Comparison of ENCODE assay signal across 8 mouse cellular contexts in genomic region chr6:137455537-137456041, GRCm38 (mm10).
DNase-seq lines count a peak whose midpoint lies in the region; ATAC-seq lines count a peak whose summit lies in the region.

No protein-coding gene starts in this region.

- peak overlapping the region; percentile 33; the same call in 1 of the 2 replicates for H3K4me2 ChIP-seq in intestine, embryonic 15.5 days (replicated peaks)
- no peak overlapping the region for H3K4me2 ChIP-seq in midbrain, embryonic 12.5 days (replicated peaks)
- H3K4me2 ChIP-seq in stomach, embryonic 15.5 days, result no peak overlapping the region

- no peak overlapping the region for H3K4me3 ChIP-seq in intestine, embryonic 15.5 days (replicated peaks)
- no peak overlapping the region for H3K4me3 ChIP-seq in limb, embryonic 10.5 days
- H3K4me3 ChIP-seq in midbrain, embryonic 12.5 days, result no peak overlapping the region
- no peak overlapping the region for H3K4me3 ChIP-seq in stomach, embryonic 15.5 days (replicated peaks)

- 0 out of 2 replicates have a peak, but pooled peaks cover 4% of the 10 kb centered on the region for H3K4me1 ChIP-seq in intestine, embryonic 15.5 days (replicated peaks)
- no peaks in the 10 kb centered on the region; the same call in 1 of the 2 replicates for H3K4me1 ChIP-seq in limb, embryonic 10.5 days
- H3K4me1 ChIP-seq in midbrain, embryonic 12.5 days, result 0 out of 2 replicates have a peak, but pooled peaks cover 2% of the 10 kb centered on the region
- H3K4me1 ChIP-seq in stomach, embryonic 15.5 days, result peaks cover 4% of the 10 kb centered on the region; the same call in 1 of the 2 replicates

- WGBS in intestine, embryonic 15.5 days, result 14% methylated on average over 10 of the region's 10 CpGs
- WGBS in limb, embryonic 10.5 days, result 14% methylated on average over 10 of the region's 10 CpGs
- WGBS in midbrain, embryonic 12.5 days, result 15% methylated on average over 10 of the region's 10 CpGs
- WGBS in stomach, embryonic 15.5 days, result 13% methylated on average over 10 of the region's 10 CpGs

- no peaks in the 10 kb centered on the region for H3K27me3 ChIP-seq in intestine, embryonic 15.5 days (replicated peaks)
- no peaks in the 10 kb centered on the region for H3K27me3 ChIP-seq in limb, embryonic 10.5 days (ENCODE audit: low read depth, poor library complexity, severe bottlenecking)
- H3K27me3 ChIP-seq in midbrain, embryonic 12.5 days, result peaks cover 4% of the 10 kb centered on the region; the same call in 1 of the 2 replicates
- no peaks in the 10 kb centered on the region for H3K27me3 ChIP-seq in stomach, embryonic 15.5 days (replicated peaks)

- H3K36me3 ChIP-seq in intestine, embryonic 15.5 days, result no peaks in the 10 kb centered on the region
- H3K36me3 ChIP-seq in limb, embryonic 10.5 days, result no peaks in the 10 kb centered on the region
- H3K36me3 ChIP-seq in midbrain, embryonic 12.5 days, result no peaks in the 10 kb centered on the region
- no peaks in the 10 kb centered on the region for H3K36me3 ChIP-seq in stomach, embryonic 15.5 days

- no peaks in the 10 kb centered on the region for H3K9me3 ChIP-seq in intestine, embryonic 15.5 days
- H3K9me3 ChIP-seq in limb, embryonic 10.5 days (replicated peaks), result no peaks in the 10 kb centered on the region
- H3K9me3 ChIP-seq in midbrain, embryonic 12.5 days, result no peaks in the 10 kb centered on the region
- no peaks in the 10 kb centered on the region for H3K9me3 ChIP-seq in stomach, embryonic 15.5 days

- peak; percentile 89 for ATAC-seq in intestine, embryonic 15.5 days
- ATAC-seq in midbrain, embryonic 12.5 days (ENCODE audit: low FRiP score, low read depth), result peak; percentile 78
- peak; percentile 73; the same call in 1 of the 2 replicates for ATAC-seq in stomach, embryonic 15.5 days (ENCODE audit: insufficient read depth, low FRiP score, low read depth)

- H3K9ac ChIP-seq in intestine, embryonic 15.5 days, result no peak overlapping the region
- no peak overlapping the region for H3K9ac ChIP-seq in midbrain, embryonic 12.5 days (replicated peaks)
- H3K9ac ChIP-seq in stomach, embryonic 15.5 days, result no peak overlapping the region

- no peak overlapping the region for H3K27ac ChIP-seq in intestine, embryonic 15.5 days
- H3K27ac ChIP-seq in limb, embryonic 10.5 days, result 0 out of 2 replicates have a peak overlapping the region, but pooled peaks have one; percentile 54
- no peak overlapping the region for H3K27ac ChIP-seq in midbrain, embryonic 12.5 days (replicated peaks)
- no peak overlapping the region for H3K27ac ChIP-seq in stomach, embryonic 15.5 days

- peak; percentile 77 for DNase-seq in 3134 (ENCODE audit: extremely low read depth, insufficient read length, low spot score)
- peak; percentile 13 for DNase-seq in T-cell, adult 2 months (ENCODE audit: low spot score)
- peak; percentile 42 for DNase-seq in embryo, embryonic 11.5 days (ENCODE audit: low read depth, low spot score)
- DNase-seq in heart, adult 11 months, result peak; percentile 96
- peak; percentile 37 for DNase-seq in limb, embryonic 10.5 days (ENCODE audit: low spot score)

Comparison
In these comparisons a context has a peak if more than half of its experiments do, and no peak if none do; other contexts are left out.
1. DNase-seq: peak in every context shown above with its lines; median percentile 96 in heart, adult 11 months; 77 in 3134; 42 in embryo, embryonic 11.5 days; 37 in limb, embryonic 10.5 days; 13 in T-cell, adult 2 months.